Mouse (Mus musculus) bone marrow macrophage, adult 2 months (primary cell): ENCODE results near the gene Usp21. TPM values are rescaled to one million over a fixed set of nuclear protein-coding genes. Genes with fewer than 3 reads are reported as not detected.
"Not testable (repeated sequence)": the region's sequence is repeated elsewhere in the genome, so short reads cannot be mapped to it uniquely, and the experiment has no call there.

Source experiments
- H3K27ac ChIP-seq: 2 replicates; pipeline ENCODE4 v1.5.1; 2012; ENCODE audit warnings: low read depth, low read length; ENCODE audit not compliant: insufficient read depth
- H3K4me1 ChIP-seq: 2 replicates; pipeline ENCODE4 v1.6.1; 2012; ENCODE audit warnings: low read length; ENCODE audit not compliant: control insufficient read depth, insufficient read depth
- H3K4me3 ChIP-seq: 2 replicates; pipeline ENCODE4 v1.5.1; 2012; ENCODE audit warnings: mild to moderate bottlenecking, low read length, moderate library complexity; ENCODE audit not compliant: insufficient read depth
- CTCF ChIP-seq: IDR thresholded peaks from 2 replicates; pipeline ENCODE4 v1.5.1; 2012; ENCODE audit warnings: low read depth, mild to moderate bottlenecking, low read length, moderate library complexity
- POLR2A ChIP-seq: IDR thresholded peaks from 2 replicates; pipeline ENCODE4 v1.6.1; 2012; ENCODE audit warnings: mild to moderate bottlenecking, low read depth, low read length, borderline replicate concordance
- polyA plus RNA-seq: library from polyadenylated mRNA; stranded (reverse); fragments of >200 nt; gene quantifications from 2 replicates; pipeline ENCODE4 v1.2.4, GENCODE M21; 2012; ENCODE audit not compliant: missing spikeins, insufficient read depth, insufficient read length

Usp21 gene
- polyA plus RNA-seq = 45.1 and 53.8 TPM in 2 replicates

- H3K4me3 ChIP-seq = peak within 1 kb of the TSS; percentile 89
- peak within 1 kb of the TSS; percentile 54 for H3K27ac ChIP-seq
- TF ChIP-seq POLR2A = no peak
- TF ChIP-seq CTCF = no peak
- H3K4me1 ChIP-seq = peaks cover 29% of the 10 kb centered on the region
These were observed at the start of gene Usp21 for GRCm38 (mm10) chr1:171287136-171288081. Usp21 (minus strand) TSS chr1:171287991.

- Histone ChIP-seq H3K4me3 (peak overlapping the region; percentile 88), H3K27ac (peak overlapping the region; percentile 67), H3K4me1 (peaks cover 27% of the 10 kb centered on the region)
- TF ChIP-seq CTCF = no peak
- TF ChIP-seq POLR2A = no peak
These were observed 42.4 kb upstream of the Usp21 start for GRCm38 (mm10) chr1:171330216-171330560.

- peak overlapping the region; percentile 93 for H3K27ac ChIP-seq
- peaks cover 27% of the 10 kb centered on the region for H3K4me1 ChIP-seq
- no peak for TF ChIP-seq POLR2A
- no peak for TF ChIP-seq CTCF
- H3K4me3 ChIP-seq = peak overlapping the region; percentile 88
These were observed 41.8 kb upstream of the Usp21 start for GRCm38 (mm10) chr1:171329433-171330215.

DNA sequence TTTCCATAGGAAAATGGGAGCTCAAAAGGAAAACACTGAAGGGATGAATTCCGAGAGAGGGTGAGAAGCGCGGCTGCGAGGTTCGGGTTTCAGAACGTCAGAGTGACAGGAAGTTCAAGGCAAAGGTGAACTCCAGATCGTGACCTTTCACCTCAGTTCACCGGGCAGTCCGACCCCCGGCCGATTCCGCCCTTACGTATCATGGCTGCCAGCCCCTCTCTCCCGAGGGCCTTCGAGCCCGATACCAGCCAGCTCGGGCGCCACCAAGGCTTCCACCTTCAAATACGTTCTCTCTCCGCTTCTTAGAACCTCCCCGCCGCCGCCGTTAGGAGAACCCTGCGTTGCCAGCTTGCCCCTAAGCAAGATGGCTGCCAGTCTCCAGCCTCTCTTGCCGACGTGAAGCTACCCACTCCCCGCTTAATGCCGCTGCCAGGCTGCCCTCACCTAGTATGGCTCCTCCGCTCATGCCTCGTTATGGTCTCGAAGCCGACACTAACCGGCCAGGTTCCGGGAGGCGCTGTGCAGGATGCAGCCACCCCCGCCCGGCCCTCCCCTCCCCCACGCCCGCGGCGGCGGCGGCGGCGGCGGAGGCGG lies 41.1 kb upstream of the Usp21 start, which contains the start of gene Dedd:
Dedd (plus strand) TSS at position 307 of the 594 bp plus-strand sequence.
- Histone ChIP-seq H3K4me1 (peaks cover 27% of the 10 kb centered on the region), H3K4me3 (peak within 1 kb of the TSS; percentile 88), H3K27ac (peak within 1 kb of the TSS; percentile 93)
- no peak for TF ChIP-seq POLR2A
- TF ChIP-seq CTCF = no peak

DNA sequence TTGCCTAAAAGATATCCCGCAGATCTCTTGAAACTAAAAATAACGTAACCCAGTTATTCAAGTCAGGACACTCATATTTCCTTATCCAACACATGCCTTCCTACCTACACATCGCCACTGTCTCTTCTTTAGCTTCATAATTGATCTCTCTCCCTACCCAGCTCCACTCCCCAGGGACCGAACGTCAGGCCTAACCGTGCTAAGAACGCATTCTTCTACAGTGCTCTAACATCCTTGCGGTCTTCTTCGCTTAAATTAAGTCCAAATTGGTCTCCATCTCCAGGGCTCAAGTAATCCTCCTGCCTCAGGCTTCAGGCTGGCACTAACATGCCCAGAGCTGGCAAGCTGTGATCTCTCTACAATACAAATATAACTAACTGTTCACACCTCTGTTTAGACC lies 40.5 kb upstream of the Usp21 start:
- H3K4me3 ChIP-seq = peak overlapping the region; percentile 88
- TF ChIP-seq POLR2A (no peak), CTCF (no peak)
- peak overlapping the region; percentile 93 for H3K27ac ChIP-seq
- peaks cover 27% of the 10 kb centered on the region for H3K4me1 ChIP-seq

DNA sequence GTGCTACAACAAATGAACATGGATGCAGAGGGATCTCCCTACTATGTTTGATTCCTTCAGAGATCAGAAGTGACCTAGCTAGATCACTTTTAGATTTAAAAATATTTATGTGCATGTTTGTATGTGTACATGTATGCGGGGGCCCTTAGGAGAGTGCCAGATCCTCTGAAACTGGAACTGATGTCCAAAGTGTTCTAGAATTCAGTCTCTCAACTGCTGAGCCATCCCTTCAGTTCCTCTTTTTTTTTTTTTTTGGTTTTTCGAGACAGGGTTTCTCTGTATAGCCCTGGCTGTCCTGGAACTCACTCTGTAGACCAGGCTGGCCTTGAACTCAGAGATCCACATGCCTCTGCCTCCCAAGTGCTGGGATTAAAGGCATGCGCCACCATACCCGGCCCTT lies 38.8 kb upstream of the Usp21 start:
- H3K27ac ChIP-seq = 0 out of 2 replicates have a peak overlapping the region, but pooled peaks have one; percentile 6
- H3K4me3 ChIP-seq = not testable (repeated sequence)
- peaks cover 31% of the 10 kb centered on the region for H3K4me1 ChIP-seq

DNA sequence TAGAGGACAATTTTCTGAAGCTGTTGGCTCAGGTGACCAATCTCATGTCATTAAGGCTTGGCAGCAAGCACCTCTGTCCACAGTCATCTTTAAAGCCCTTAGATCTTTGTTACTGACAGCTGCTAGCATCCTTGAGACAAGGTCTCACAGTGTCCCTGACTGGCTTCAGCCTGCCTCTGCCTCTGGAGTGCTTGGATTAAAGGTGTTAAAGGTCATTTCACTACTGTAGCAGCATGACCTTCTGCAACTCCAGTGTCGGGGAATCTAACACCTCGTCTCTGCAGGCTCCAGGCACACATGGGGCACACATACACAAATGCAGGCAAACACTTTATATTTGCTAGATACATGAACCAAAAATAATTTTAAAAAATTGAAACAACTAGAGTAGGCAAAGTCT lies 37.8 kb upstream of the Usp21 start:
- Histone ChIP-seq H3K4me1 (peaks cover 25% of the 10 kb centered on the region), H3K27ac (no peak overlapping the region), H3K4me3 (no peak overlapping the region)
- TF ChIP-seq CTCF = no peak
- TF ChIP-seq POLR2A = no peak

- Histone ChIP-seq H3K27ac (no peak overlapping the region), H3K4me3 (no peak overlapping the region), H3K4me1 (peaks cover 18% of the 10 kb centered on the region)
- no peak for TF ChIP-seq POLR2A
- no peak for TF ChIP-seq CTCF
These were observed 34.2 kb upstream of the Usp21 start for GRCm38 (mm10) chr1:171322012-171322411.

- Histone ChIP-seq H3K4me1 (peaks cover 15% of the 10 kb centered on the region), H3K27ac (no peak overlapping the region), H3K4me3 (no peak overlapping the region)
- TF ChIP-seq POLR2A (no peak), CTCF (no peak)
These were observed 33.6 kb upstream of the Usp21 start for GRCm38 (mm10) chr1:171321415-171321814.

GRCm38 (mm10) chr1:171320151-171320550 lies 32.4 kb upstream of the Usp21 start:
- no peak for TF ChIP-seq POLR2A
- no peak for TF ChIP-seq CTCF
- H3K4me1 ChIP-seq = peaks cover 5% of the 10 kb centered on the region
- H3K4me3 ChIP-seq = no peak overlapping the region
- no peak overlapping the region for H3K27ac ChIP-seq
